Mouse (Mus musculus): ENCODE measurements around the gene Gm10647.

DNA sequence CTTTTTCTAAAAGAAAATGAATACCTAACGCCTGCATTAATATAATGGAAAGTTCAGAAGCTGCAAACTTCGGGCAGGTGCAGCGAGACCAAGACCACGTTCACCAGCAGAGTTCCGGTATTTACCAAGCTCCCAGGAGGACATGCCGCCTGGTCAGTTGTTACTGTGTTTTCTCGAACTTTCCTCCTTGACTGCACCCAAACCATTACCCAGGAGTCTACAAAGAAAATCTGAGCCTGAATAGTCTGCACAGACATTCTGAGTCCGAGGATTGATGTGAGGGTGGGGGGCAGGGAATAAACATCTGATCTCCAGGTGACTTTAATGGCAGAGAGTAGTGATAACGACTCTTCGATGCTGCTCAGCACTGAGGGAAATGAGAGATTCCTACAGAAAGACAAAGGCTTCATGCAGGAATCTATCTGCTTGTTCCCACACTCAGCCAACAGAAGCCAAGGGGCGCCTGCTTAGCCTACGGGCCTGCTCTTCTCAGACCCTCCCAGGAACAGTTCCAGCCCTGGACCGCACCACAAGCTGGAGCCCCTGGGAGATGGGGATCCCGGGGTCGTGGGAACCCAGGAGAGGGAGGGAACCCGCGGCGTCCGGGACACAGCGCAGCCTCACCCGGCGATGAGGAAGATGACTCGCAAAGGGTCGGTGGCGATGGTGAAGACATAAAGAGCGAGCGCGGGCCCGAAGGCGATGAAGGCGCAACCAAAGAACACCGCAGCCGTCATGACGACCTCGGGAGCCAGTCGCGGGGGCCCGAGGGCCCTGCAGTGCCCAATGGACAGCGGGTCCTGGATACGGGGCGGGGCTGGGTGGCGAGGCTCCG is 2.0 kb upstream of the Gm10647 start:
- TF ChIP-seq MAX (IDR thresholded peaks at IDR 0.05) (no peak), CTCF (IDR thresholded peaks at IDR 0.05; ENCODE audit: control insufficient read depth, insufficient read depth, insufficient read length) (no peak), USF1 (IDR thresholded peaks at IDR 0.05; ENCODE audit: low read depth) (no peak), MYOG (IDR thresholded peaks at IDR 0.05; ENCODE audit: control insufficient read depth, extremely low read depth, insufficient read length) (no peak), FOSL1 (IDR thresholded peaks at IDR 0.05; ENCODE audit: insufficient read depth, low read length, poor library complexity, severe bottlenecking) (no peak), CEBPB (IDR thresholded peaks at IDR 0.05; ENCODE audit: low read depth) (no peak)

All from C2C12 (cell line).